Mouse (Mus musculus): Measurements from ENCODE around the gene Nicn1. TPM values are rescaled to one million over a fixed set of nuclear protein-coding genes. Genes with fewer than 3 reads are reported as not detected.

The Nicn1 gene
- polyA plus RNA-seq (2012; rRNA removed) = 38.9 and 39.3 TPM in 2 replicates

DNA sequence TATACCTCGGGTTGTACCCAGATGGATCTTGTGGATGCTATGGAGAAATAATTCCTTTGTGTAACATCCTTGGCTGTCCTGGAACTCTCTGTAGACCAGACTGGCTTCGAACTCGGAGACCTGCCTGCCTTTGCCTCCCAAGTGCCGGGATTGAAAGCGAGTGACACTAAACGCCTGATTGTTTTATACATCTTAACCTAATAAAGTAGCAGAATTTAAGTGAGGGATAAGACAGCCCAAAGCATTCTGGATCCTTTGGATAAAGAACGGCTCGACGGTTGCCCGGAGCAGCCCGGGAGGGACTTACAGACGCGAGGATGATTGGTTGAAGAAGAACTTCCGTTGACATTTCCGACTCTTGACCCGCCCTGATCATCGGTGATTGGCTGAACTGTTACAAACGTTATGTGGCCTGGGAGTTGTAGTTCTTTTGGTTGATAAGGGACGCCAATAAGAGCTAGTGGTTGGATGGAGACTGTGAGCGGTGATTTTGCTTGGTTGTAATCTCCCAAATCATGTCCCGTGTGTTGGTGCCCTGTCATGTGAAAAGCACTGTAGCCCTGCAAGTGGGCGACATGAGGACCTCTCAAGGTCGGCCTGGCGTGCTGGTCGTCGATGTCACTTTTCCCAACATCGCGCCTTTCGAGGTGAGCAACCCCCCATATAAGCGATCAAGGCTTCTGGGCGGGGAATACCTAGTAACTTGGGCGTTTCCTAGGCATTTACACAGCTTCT is at the start of gene Nicn1:
Gene Nicn1 (plus strand): TSS at position 414 of the 735 bp plus-strand sequence.
- peaks cover 3% of the 10 kb centered on the region; the same call in 1 of the 2 replicates for H3K4me1 ChIP-seq (ENCODE audit: control insufficient read depth, insufficient read depth, low read length)
- H3K4me3 ChIP-seq (ENCODE audit: insufficient read depth, low read depth, low read length) = peak within 1 kb of the TSS; percentile 58
- H3K27me3 ChIP-seq (replicated peaks; ENCODE audit: control insufficient read depth, insufficient read depth, low read length) = no peaks in the 10 kb centered on the region
- TF ChIP-seq CTCF (conservative IDR thresholded peaks at IDR 0.05; ENCODE audit: insufficient read depth, insufficient read length, low read depth, low read length) = no peak
- DNase-seq = peak; percentile 98
- WGBS = under 1% methylated on average over 32 of the region's 32 CpGs
- H3K36me3 ChIP-seq (ENCODE audit: control insufficient read depth, insufficient read depth, low read length) = no peaks in the 10 kb centered on the region
- H3K27ac ChIP-seq (ENCODE audit: insufficient read depth, low read depth, low read length) = peak within 1 kb of the TSS; percentile 4; the same call in 1 of the 2 replicates

DNA sequence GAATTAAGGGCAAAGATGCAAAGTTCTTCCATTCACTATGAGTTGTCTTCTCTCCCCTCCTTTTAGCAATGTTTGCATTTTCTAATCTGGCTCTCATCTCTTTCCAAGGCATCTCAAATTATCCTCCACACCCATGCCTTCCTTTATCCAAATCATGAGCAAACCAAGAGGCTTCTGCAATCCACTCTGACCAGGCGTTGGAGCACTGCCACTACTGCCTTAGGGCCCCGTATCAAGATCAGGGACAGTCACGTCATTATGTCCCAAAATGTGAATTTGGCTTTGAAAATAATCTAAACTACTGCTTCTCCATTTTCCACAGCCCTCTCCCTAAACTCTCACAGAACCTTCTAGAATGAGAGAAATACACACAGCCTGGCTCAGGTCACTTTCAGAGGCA is 45.7 kb upstream of the Nicn1 start:
- TF ChIP-seq POLR2A (IDR thresholded peaks at IDR 0.05; ENCODE audit: low read depth, low read length) (no peak), CTCF (conservative IDR thresholded peaks at IDR 0.05; ENCODE audit: insufficient read depth, insufficient read length, low read depth, low read length) (no peak)
- Histone ChIP-seq H3K36me3 (ENCODE audit: control insufficient read depth, insufficient read depth, low read length) (no peaks in the 10 kb centered on the region; the same call in none of the 2 replicates), H3K4me1 (ENCODE audit: control insufficient read depth, insufficient read depth, low read length) (0 out of 2 replicates have a peak, but pooled peaks cover 5% of the 10 kb centered on the region), H3K27me3 (replicated peaks; ENCODE audit: control insufficient read depth, insufficient read depth, low read length) (no peaks in the 10 kb centered on the region), H3K27ac (ENCODE audit: insufficient read depth, low read depth, low read length) (no peak overlapping the region), H3K4me3 (ENCODE audit: insufficient read depth, low read depth, low read length) (no peak overlapping the region)
- WGBS = 78% methylated on average over 3 of the region's 3 CpGs
- DNase-seq = no peak

GRCm38 (mm10) chr9:108244984-108245383 is 45.2 kb upstream of the Nicn1 start:
- TF ChIP-seq CTCF (conservative IDR thresholded peaks at IDR 0.05; ENCODE audit: insufficient read depth, insufficient read length, low read depth, low read length) (peak; percentile 48), POLR2A (IDR thresholded peaks at IDR 0.05; ENCODE audit: low read depth, low read length) (no peak)

GRCm38 (mm10) chr9:108248957-108249356 is 41.3 kb upstream of the Nicn1 start:
- peaks cover 6% of the 10 kb centered on the region for H3K36me3 ChIP-seq (ENCODE audit: control insufficient read depth, insufficient read depth, low read length)
- WGBS = 62% methylated on average over 5 of the region's 5 CpGs
- H3K4me3 ChIP-seq (ENCODE audit: insufficient read depth, low read depth, low read length) = no peak overlapping the region
- no peak for TF ChIP-seq CTCF (conservative IDR thresholded peaks at IDR 0.05; ENCODE audit: insufficient read depth, insufficient read length, low read depth, low read length)
- TF ChIP-seq POLR2A (IDR thresholded peaks at IDR 0.05; ENCODE audit: low read depth, low read length) = no peak
- 0 out of 2 replicates have a peak, but pooled peaks cover 5% of the 10 kb centered on the region for H3K4me1 ChIP-seq (ENCODE audit: control insufficient read depth, insufficient read depth, low read length)
- no peak for DNase-seq
- no peaks in the 10 kb centered on the region for H3K27me3 ChIP-seq (replicated peaks; ENCODE audit: control insufficient read depth, insufficient read depth, low read length)
- 0 out of 2 replicates have a peak overlapping the region, but pooled peaks have one; percentile 27 for H3K27ac ChIP-seq (ENCODE audit: insufficient read depth, low read depth, low read length)

More at GRCm38 (mm10) chr9:108244984-108245383, 45.2 kb upstream of the Nicn1 start:
- no peak overlapping the region for H3K27ac ChIP-seq (ENCODE audit: insufficient read depth, low read depth, low read length)
- DNase-seq = no peak
- H3K36me3 ChIP-seq (ENCODE audit: control insufficient read depth, insufficient read depth, low read length) = no peaks in the 10 kb centered on the region; the same call in none of the 2 replicates
- WGBS = 57% methylated on average over 3 of the region's 3 CpGs
- 0 out of 2 replicates have a peak, but pooled peaks cover 5% of the 10 kb centered on the region for H3K4me1 ChIP-seq (ENCODE audit: control insufficient read depth, insufficient read depth, low read length)
- no peaks in the 10 kb centered on the region for H3K27me3 ChIP-seq (replicated peaks; ENCODE audit: control insufficient read depth, insufficient read depth, low read length)
- H3K4me3 ChIP-seq (ENCODE audit: insufficient read depth, low read depth, low read length) = no peak overlapping the region

GRCm38 (mm10) chr9:108251877-108252276 is 38.4 kb upstream of the Nicn1 start:
- DNase-seq = no peak
- WGBS = 91% methylated on average over 6 of the region's 6 CpGs
- TF ChIP-seq POLR2A (IDR thresholded peaks at IDR 0.05; ENCODE audit: low read depth, low read length) (no peak), CTCF (conservative IDR thresholded peaks at IDR 0.05; ENCODE audit: insufficient read depth, insufficient read length, low read depth, low read length) (no peak)

GRCm38 (mm10) chr9:108252766-108253165 is 37.5 kb upstream of the Nicn1 start:
- no peak for DNase-seq
- WGBS = 89% methylated on average over 7 of the region's 7 CpGs

More at GRCm38 (mm10) chr9:108251877-108252276, 38.4 kb upstream of the Nicn1 start:
- no peaks in the 10 kb centered on the region for H3K27me3 ChIP-seq (replicated peaks; ENCODE audit: control insufficient read depth, insufficient read depth, low read length)
- H3K27ac ChIP-seq (ENCODE audit: insufficient read depth, low read depth, low read length) = no peak overlapping the region
- peaks cover 2% of the 10 kb centered on the region; the same call in 1 of the 2 replicates for H3K4me1 ChIP-seq (ENCODE audit: control insufficient read depth, insufficient read depth, low read length)
- H3K36me3 ChIP-seq (ENCODE audit: control insufficient read depth, insufficient read depth, low read length) = peaks cover 6% of the 10 kb centered on the region
- no peak overlapping the region for H3K4me3 ChIP-seq (ENCODE audit: insufficient read depth, low read depth, low read length)

DNA sequence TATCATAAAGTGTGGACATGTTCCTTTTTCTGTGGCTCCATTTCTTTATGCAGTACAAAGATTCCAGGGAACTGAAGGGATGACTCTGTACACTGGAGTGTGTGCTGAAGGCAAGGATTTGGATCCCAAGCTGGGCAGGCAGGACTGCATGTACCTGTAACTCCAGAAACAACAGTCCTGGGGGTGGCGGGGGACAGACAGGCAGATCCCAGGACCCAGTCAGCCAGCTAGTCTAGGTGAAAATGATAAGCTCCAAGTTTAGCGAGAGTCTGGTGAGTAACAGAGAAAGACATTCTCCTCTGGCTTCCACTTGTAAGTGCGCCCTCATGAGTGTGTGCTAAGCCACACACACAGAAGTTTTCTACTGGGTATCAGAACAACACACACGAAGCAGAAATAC is 29.7 kb upstream of the Nicn1 start:
- TF ChIP-seq POLR2A (IDR thresholded peaks at IDR 0.05; ENCODE audit: low read depth, low read length) (no peak), CTCF (conservative IDR thresholded peaks at IDR 0.05; ENCODE audit: insufficient read depth, insufficient read length, low read depth, low read length) (no peak)
- no peak for DNase-seq
- WGBS = 68% methylated on average over 4 of the region's 4 CpGs
- H3K27ac ChIP-seq (ENCODE audit: insufficient read depth, low read depth, low read length) = peak overlapping the region; percentile 5; the same call in 1 of the 2 replicates
- H3K36me3 ChIP-seq (ENCODE audit: control insufficient read depth, insufficient read depth, low read length) = no peaks in the 10 kb centered on the region
- no peak overlapping the region for H3K4me3 ChIP-seq (ENCODE audit: insufficient read depth, low read depth, low read length)
- peaks cover 19% of the 10 kb centered on the region; the same call in 1 of the 2 replicates for H3K4me1 ChIP-seq (ENCODE audit: control insufficient read depth, insufficient read depth, low read length)
- H3K27me3 ChIP-seq (replicated peaks; ENCODE audit: control insufficient read depth, insufficient read depth, low read length) = no peaks in the 10 kb centered on the region

More at GRCm38 (mm10) chr9:108252766-108253165, 37.5 kb upstream of the Nicn1 start:
- Histone ChIP-seq H3K36me3 (ENCODE audit: control insufficient read depth, insufficient read depth, low read length) (peaks cover 6% of the 10 kb centered on the region), H3K27ac (ENCODE audit: insufficient read depth, low read depth, low read length) (no peak overlapping the region), H3K27me3 (replicated peaks; ENCODE audit: control insufficient read depth, insufficient read depth, low read length) (no peaks in the 10 kb centered on the region), H3K4me1 (ENCODE audit: control insufficient read depth, insufficient read depth, low read length) (no peaks in the 10 kb centered on the region; the same call in 1 of the 2 replicates), H3K4me3 (ENCODE audit: insufficient read depth, low read depth, low read length) (no peak overlapping the region)
- TF ChIP-seq CTCF (conservative IDR thresholded peaks at IDR 0.05; ENCODE audit: insufficient read depth, insufficient read length, low read depth, low read length) = no peak
- no peak for TF ChIP-seq POLR2A (IDR thresholded peaks at IDR 0.05; ENCODE audit: low read depth, low read length)
